Mouse (Mus musculus): ENCODE results near the gene Gm2115.

DNA sequence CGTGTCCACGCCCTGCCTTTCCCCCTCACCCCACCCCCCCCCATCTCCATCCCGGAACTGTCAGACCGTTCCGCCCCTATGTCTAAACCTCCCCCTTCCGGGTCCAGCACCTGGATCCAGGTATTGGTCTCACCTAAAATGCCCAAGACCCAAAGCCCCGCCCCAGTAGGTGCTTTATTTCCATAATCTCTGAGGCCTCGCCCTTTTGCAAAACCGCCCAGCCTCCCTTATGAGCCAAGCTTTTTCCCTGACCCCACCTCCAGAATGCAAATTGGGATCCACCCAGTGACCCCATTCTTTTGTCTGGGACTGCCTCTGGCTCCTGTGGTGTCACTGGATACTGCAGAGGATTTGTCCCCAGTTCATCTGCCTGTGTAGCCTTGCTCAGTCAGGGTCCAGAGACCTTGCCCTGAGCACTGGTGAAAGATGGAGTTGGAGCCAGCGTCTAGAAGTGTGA is 77.6 kb downstream of the Gm2115 start, which contains the start of gene Fah:
- TF ChIP-seq ZMIZ1 (IDR thresholded peaks at IDR 0.05; ENCODE audit: low read depth, low read length) (no peak), CTCF (conservative IDR thresholded peaks at IDR 0.05 in 1 of 2, IDR thresholded peaks at IDR 0.05 in 1 of 2; ENCODE audit: low read depth in 2 of 2, low read length in 2 of 2) (no peak), POLR2A (IDR thresholded peaks at IDR 0.05; ENCODE audit: low read depth, low read length) (no peak), CHD1 (IDR thresholded peaks at IDR 0.05; ENCODE audit: low read depth, low read length) (no peak), USF2 (conservative IDR thresholded peaks at IDR 0.05; ENCODE audit: low read depth, low read length) (no peak), UBTF (IDR thresholded peaks at IDR 0.05; ENCODE audit: low read depth, low read length) (no peak), E2F4 (IDR thresholded peaks at IDR 0.05; ENCODE audit: insufficient replicate concordance, low read depth, low read length) (no peak), JUND (conservative IDR thresholded peaks at IDR 0.05; ENCODE audit: low read depth, low read length) (no peak), SMC3 (IDR thresholded peaks at IDR 0.05; ENCODE audit: low read depth, low read length) (no peak), MAFK (IDR thresholded peaks at IDR 0.05; ENCODE audit: insufficient replicate concordance, low read length) (no peak), MAZ (IDR thresholded peaks at IDR 0.05; ENCODE audit: low read depth, low read length) (no peak), MYC (IDR thresholded peaks at IDR 0.05; ENCODE audit: low read depth, low read length) (no peak), GABPA (IDR thresholded peaks at IDR 0.05; ENCODE audit: insufficient replicate concordance, low read depth, low read length) (no peak)

All from CH12.LX (cell line).